Mouse (Mus musculus) thymus, adult 2 months (tissue): ENCODE results near the gene Nxph4.

ENCODE experiments used
- CTCF ChIP-seq: fragments of 200-500 bp; IDR thresholded peaks from 2 replicates; pipeline ENCODE4 v1.5.1; 2012; ENCODE audit warnings: mild to moderate bottlenecking, control low read depth, low read length, moderate library complexity, borderline replicate concordance; ENCODE audit not compliant: control insufficient read depth, poor library complexity, insufficient read depth; ENCODE audit errors: extremely low read depth
- POLR2A ChIP-seq: fragments of 200-500 bp; IDR thresholded peaks from 2 replicates; pipeline ENCODE4 v1.6.1; 2012; ENCODE audit warnings: mild to moderate bottlenecking, low read length, control low read depth, moderate library complexity; ENCODE audit not compliant: control insufficient read depth, poor library complexity, insufficient read depth; ENCODE audit errors: extremely low read depth

DNA sequence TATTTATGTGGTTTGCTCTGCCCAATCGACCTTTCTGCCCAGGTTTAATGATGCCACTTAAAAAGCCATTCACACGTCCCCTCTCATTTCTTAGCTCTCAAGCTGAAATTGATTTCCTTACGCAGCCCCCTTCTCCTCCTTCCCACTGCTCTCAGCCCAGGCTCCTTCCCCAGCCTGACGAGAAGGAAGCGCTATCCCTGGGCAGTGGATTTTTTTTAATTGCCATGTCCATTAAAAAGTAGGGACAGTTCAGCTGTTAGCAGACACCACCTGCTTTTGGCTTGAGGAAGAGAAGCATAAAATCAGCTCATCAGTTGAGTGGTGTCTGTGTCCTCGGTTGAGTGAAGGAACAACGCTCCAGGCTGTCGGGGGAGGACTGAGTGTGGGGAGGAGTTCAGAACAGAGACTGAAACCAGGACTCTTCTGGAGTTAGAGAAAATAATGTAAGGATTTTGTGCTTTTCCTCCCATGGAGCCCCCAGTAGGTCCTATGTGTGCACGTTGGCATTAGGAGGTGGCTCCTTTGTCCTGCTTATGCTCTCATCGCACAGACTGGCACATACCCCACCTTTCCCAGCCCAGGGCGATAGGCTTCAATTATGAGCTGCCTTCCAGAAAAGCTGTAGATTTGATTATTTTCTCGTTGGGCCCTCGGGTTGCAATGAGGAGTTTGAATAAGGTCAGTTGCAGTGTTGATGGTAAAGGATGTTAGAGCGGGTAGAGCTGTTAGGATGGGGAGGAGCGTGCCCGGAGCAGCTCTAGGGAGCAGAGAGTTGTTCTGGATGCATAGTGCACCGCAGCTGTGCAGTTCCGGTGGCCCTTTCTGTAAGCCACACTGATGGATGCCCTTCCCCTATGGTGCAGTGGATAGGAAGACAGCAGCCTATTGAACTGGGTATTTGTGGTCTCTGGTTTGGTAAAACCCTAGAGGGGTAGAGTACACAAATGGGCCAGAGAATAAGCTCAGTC, 43.9 kb downstream of the Nxph4 start:
- TF ChIP-seq POLR2A (no peak), CTCF (no peak)
